8 mouse cellular contexts compared by ENCODE assay signal in the genomic region with DNA sequence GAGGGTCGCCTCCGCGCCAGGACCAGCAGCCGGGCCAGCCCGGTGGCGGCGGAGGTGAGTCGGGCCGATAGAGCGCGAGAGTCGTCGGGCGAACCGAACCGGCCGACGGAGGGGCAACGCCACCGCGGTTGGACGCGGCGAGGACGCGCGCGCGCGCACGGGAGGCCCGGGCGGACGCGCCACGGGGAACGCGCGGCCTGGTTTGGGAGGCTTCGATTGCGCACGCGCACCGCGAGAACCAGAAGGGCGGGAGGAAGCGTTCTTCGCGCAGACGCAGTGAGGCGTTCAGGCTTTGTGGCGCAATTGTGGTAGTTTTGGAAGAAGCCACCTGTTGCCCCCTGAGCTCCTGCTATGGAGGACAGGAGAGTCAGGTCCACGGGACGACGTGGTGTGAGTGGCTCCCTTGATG. TPM values are rescaled to one million over a fixed set of nuclear protein-coding genes. Genes with fewer than 3 reads are reported as not detected.
A peak's percentile ranks its signal among the peaks of the same experiment; 100 is the strongest.
DNase-seq lines count a peak whose midpoint lies in the region; ATAC-seq lines count a peak whose summit lies in the region.

No protein-coding gene starts in this region.

- peaks cover 41% of the 10 kb centered on the region for H3K36me3 ChIP-seq in hindbrain, embryonic 13.5 days

- ATAC-seq in hindbrain, embryonic 13.5 days (ENCODE audit: low FRiP score): no peak

- WGBS in hindbrain, embryonic 13.5 days: under 1% methylated on average over 54 of the region's 55 CpGs

- no peaks in the 10 kb centered on the region for H3K9me3 ChIP-seq in hindbrain, embryonic 13.5 days

- peaks cover 33% of the 10 kb centered on the region for H3K4me1 ChIP-seq in hindbrain, embryonic 13.5 days (replicated peaks)

- H3K27ac ChIP-seq in hindbrain, embryonic 13.5 days: peak overlapping the region; percentile 99

- DNase-seq in NIH3T3 (ENCODE audit: low read depth): peak; percentile 98
- peak; percentile 96 to 97 for DNase-seq in cerebellum, postnatal 10 days
- peak; percentile 84 to 86 for DNase-seq in frontal cortex, postnatal 14 days (ENCODE audit: low spot score in 2 of 2)
- DNase-seq in layer of hippocampus, postnatal 36 days: peak; percentile 90 to 92
- peak; percentile 92 for DNase-seq in lung, postnatal 25 days (ENCODE audit: low spot score)
- DNase-seq in retina, adult 2 months (ENCODE audit: low read depth, low spot score): peak; percentile 79
- DNase-seq in thymus, postnatal 25 days: peak; percentile 92

- H3K9ac ChIP-seq in hindbrain, embryonic 13.5 days: peak overlapping the region; percentile 98

- H3K4me3 ChIP-seq in hindbrain, embryonic 13.5 days: peak overlapping the region; percentile 91

- H3K4me2 ChIP-seq in hindbrain, embryonic 13.5 days: peak overlapping the region; percentile 77

- H3K27me3 ChIP-seq in hindbrain, embryonic 13.5 days: no peaks in the 10 kb centered on the region

RNA-seq across cellular contexts. Expression of a gene that starts 0.8 kb away (rescaled TPM):
- 103 and 107 TPM in 2 replicates for polyA plus RNA-seq in hindbrain, embryonic 13.5 days (2015; fragmentation: Nextera tagmentation; extraction: Ambion mirVana)
- total RNA-seq in layer of hippocampus, postnatal 36 days (2021): 100 to 1,000 TPM; 188 to 222 TPM

RNA-seq across cellular contexts. Expression of a gene that starts 19.9 kb away (rescaled TPM):
- polyA plus RNA-seq in hindbrain, embryonic 13.5 days (2015; fragmentation: Nextera tagmentation; extraction: Ambion mirVana): 4.9 and 5.7 TPM in 2 replicates
- total RNA-seq in layer of hippocampus, postnatal 36 days (2021): 10 to 100 TPM; 18.3 to 22.1 TPM

RNA-seq across cellular contexts. Expression of a gene that starts 23.4 kb away (rescaled TPM):
- polyA plus RNA-seq in hindbrain, embryonic 13.5 days (2015; fragmentation: Nextera tagmentation; extraction: Ambion mirVana): 17.5 and 17.6 TPM in 2 replicates
- total RNA-seq in layer of hippocampus, postnatal 36 days (2021): 10 to 100 TPM; 74.9 to 87.7 TPM

RNA-seq across cellular contexts. Expression of a gene that starts 29.5 kb away (rescaled TPM):
- 71.7 and 73.8 TPM in 2 replicates for polyA plus RNA-seq in hindbrain, embryonic 13.5 days (2015; fragmentation: Nextera tagmentation; extraction: Ambion mirVana)
- total RNA-seq in layer of hippocampus, postnatal 36 days (2021): 10 to 100 TPM; 63.3 to 69.8 TPM

RNA-seq across cellular contexts. Expression of a gene that starts 34.8 kb away (rescaled TPM):
- polyA plus RNA-seq in hindbrain, embryonic 13.5 days (2015; fragmentation: Nextera tagmentation; extraction: Ambion mirVana): 42.0 and 43.2 TPM in 2 replicates
- total RNA-seq in layer of hippocampus, postnatal 36 days (2021): 10 to 100 TPM; 23.8 to 34.5 TPM
